Mouse (Mus musculus) CH12.LX (cell line): Measurements from ENCODE around the gene St8sia2.

Experiments used
- CTCF ChIP-seq, 2 experiments: IDR thresholded peaks in 1 of 2; conservative IDR thresholded peaks in 1 of 2; 2 replicates each; pipeline ENCODE4 v1.5.1; 2011 to 2012; ENCODE audit warnings: low read depth in 2 of 2, low read length in 2 of 2, improper control_type of control experiment in 1 of 2, inconsistent platforms in 1 of 2, mild to moderate bottlenecking in 1 of 2, moderate library complexity in 1 of 2
- MAX ChIP-seq: IDR thresholded peaks from 2 replicates; pipeline ENCODE4 v1.6.1; 2011; ENCODE audit warnings: low read length, improper control_type of control experiment

GRCm38 (mm10) chr7:74000743-74001510 lies 12.6 kb downstream of the St8sia2 start:
- TF ChIP-seq MAX (no peak), CTCF (conservative IDR thresholded peaks at IDR 0.05 in 1 of 2, IDR thresholded peaks at IDR 0.05 in 1 of 2; ENCODE audit: low read depth in 2 of 2, low read length in 2 of 2) (no peak)
